Mouse (Mus musculus): ENCODE measurements at regions not wholly inside any gene's neighbourhood (a gene's known extent, or its start where the extent isn't known, plus 50 kb on each side); places are given as distances from the start of the nearest gene placed in this dataset.

- Histone ChIP-seq H3K9ac (ENCODE audit: low read depth, poor library complexity, severe bottlenecking) (no peak overlapping the region), H3K36me3 (ENCODE audit: control insufficient read depth, insufficient read depth, low read length, poor library complexity, severe bottlenecking) (no peaks in the 10 kb centered on the region), H3K9me3 (replicated peaks; ENCODE audit: control insufficient read depth, insufficient read depth, low read length, poor library complexity, severe bottlenecking) (no peaks in the 10 kb centered on the region), H3K4me3 (ENCODE audit: low read depth, low read length) (no peak overlapping the region), H3K4me1 (ENCODE audit: control insufficient read depth, insufficient read depth, low read length) (no peaks in the 10 kb centered on the region), H3K27me3 (ENCODE audit: control insufficient read depth, insufficient read depth, low read length, poor library complexity, severe bottlenecking) (no peaks in the 10 kb centered on the region), H3K27ac (ENCODE audit: insufficient read depth, low read length) (no peak overlapping the region)
- TF ChIP-seq CTCF (IDR thresholded peaks at IDR 0.05; ENCODE audit: low read depth, low read length) (no peak), EP300 (IDR thresholded peaks at IDR 0.05; ENCODE audit: insufficient read depth, low read depth, low read length) (no peak), POLR2A (IDR thresholded peaks at IDR 0.05; ENCODE audit: insufficient read depth, low read length) (no peak)
Measured at GRCm38 (mm10) chr9:115487175-115487760, 177.0 kb upstream of the Stt3b start.

GRCm38 (mm10) chr9:115488913-115489809, 178.9 kb upstream of the Stt3b start:
- no peak overlapping the region for H3K4me3 ChIP-seq (ENCODE audit: low read depth, low read length)
- H3K27me3 ChIP-seq (ENCODE audit: control insufficient read depth, insufficient read depth, low read length, poor library complexity, severe bottlenecking): no peaks in the 10 kb centered on the region; the same call in 1 of the 2 replicates
- no peak overlapping the region for H3K27ac ChIP-seq (ENCODE audit: insufficient read depth, low read length)
- H3K9me3 ChIP-seq (replicated peaks; ENCODE audit: control insufficient read depth, insufficient read depth, low read length, poor library complexity, severe bottlenecking): no peaks in the 10 kb centered on the region
- TF ChIP-seq CTCF (IDR thresholded peaks at IDR 0.05; ENCODE audit: low read depth, low read length): no peak
- no peak for TF ChIP-seq POLR2A (IDR thresholded peaks at IDR 0.05; ENCODE audit: insufficient read depth, low read length)
- TF ChIP-seq EP300 (IDR thresholded peaks at IDR 0.05; ENCODE audit: insufficient read depth, low read depth, low read length): no peak
- no peaks in the 10 kb centered on the region for H3K36me3 ChIP-seq (ENCODE audit: control insufficient read depth, insufficient read depth, low read length, poor library complexity, severe bottlenecking)
- no peaks in the 10 kb centered on the region for H3K4me1 ChIP-seq (ENCODE audit: control insufficient read depth, insufficient read depth, low read length)
- no peak overlapping the region for H3K9ac ChIP-seq (ENCODE audit: low read depth, poor library complexity, severe bottlenecking)

- no peak overlapping the region for H3K4me3 ChIP-seq (ENCODE audit: low read depth, low read length)
- H3K9me3 ChIP-seq (replicated peaks; ENCODE audit: control insufficient read depth, insufficient read depth, low read length, poor library complexity, severe bottlenecking): no peaks in the 10 kb centered on the region
- TF ChIP-seq CTCF (IDR thresholded peaks at IDR 0.05; ENCODE audit: low read depth, low read length) (no peak), EP300 (IDR thresholded peaks at IDR 0.05; ENCODE audit: insufficient read depth, low read depth, low read length) (no peak), POLR2A (IDR thresholded peaks at IDR 0.05; ENCODE audit: insufficient read depth, low read length) (no peak)
- no peaks in the 10 kb centered on the region for H3K4me1 ChIP-seq (ENCODE audit: control insufficient read depth, insufficient read depth, low read length)
- H3K9ac ChIP-seq (ENCODE audit: low read depth, poor library complexity, severe bottlenecking): no peak overlapping the region
- no peaks in the 10 kb centered on the region; the same call in 1 of the 2 replicates for H3K27me3 ChIP-seq (ENCODE audit: control insufficient read depth, insufficient read depth, low read length, poor library complexity, severe bottlenecking)
- H3K36me3 ChIP-seq (ENCODE audit: control insufficient read depth, insufficient read depth, low read length, poor library complexity, severe bottlenecking): no peaks in the 10 kb centered on the region
- H3K27ac ChIP-seq (ENCODE audit: insufficient read depth, low read length): no peak overlapping the region
Measured at GRCm38 (mm10) chr9:115492431-115493171, 182.4 kb upstream of the Stt3b start.

- H3K27me3 ChIP-seq (ENCODE audit: control insufficient read depth, insufficient read depth, low read length, poor library complexity, severe bottlenecking): no peaks in the 10 kb centered on the region; the same call in 1 of the 2 replicates
- no peaks in the 10 kb centered on the region for H3K4me1 ChIP-seq (ENCODE audit: control insufficient read depth, insufficient read depth, low read length)
- H3K36me3 ChIP-seq (ENCODE audit: control insufficient read depth, insufficient read depth, low read length, poor library complexity, severe bottlenecking): no peaks in the 10 kb centered on the region
- H3K4me3 ChIP-seq (ENCODE audit: low read depth, low read length): no peak overlapping the region
- no peak for TF ChIP-seq POLR2A (IDR thresholded peaks at IDR 0.05; ENCODE audit: insufficient read depth, low read length)
- no peak for TF ChIP-seq EP300 (IDR thresholded peaks at IDR 0.05; ENCODE audit: insufficient read depth, low read depth, low read length)
- no peak for TF ChIP-seq CTCF (IDR thresholded peaks at IDR 0.05; ENCODE audit: low read depth, low read length)
- H3K9me3 ChIP-seq (replicated peaks; ENCODE audit: control insufficient read depth, insufficient read depth, low read length, poor library complexity, severe bottlenecking): no peaks in the 10 kb centered on the region
- no peak overlapping the region for H3K27ac ChIP-seq (ENCODE audit: insufficient read depth, low read length)
- no peak overlapping the region for H3K9ac ChIP-seq (ENCODE audit: low read depth, poor library complexity, severe bottlenecking)
Measured at GRCm38 (mm10) chr9:115493765-115494164, 183.5 kb upstream of the Stt3b start.

GRCm38 (mm10) chr9:115499536-115499935, 189.3 kb upstream of the Stt3b start:
- Histone ChIP-seq H3K27me3 (ENCODE audit: control insufficient read depth, insufficient read depth, low read length, poor library complexity, severe bottlenecking) (no peaks in the 10 kb centered on the region), H3K4me3 (ENCODE audit: low read depth, low read length) (no peak overlapping the region), H3K36me3 (ENCODE audit: control insufficient read depth, insufficient read depth, low read length, poor library complexity, severe bottlenecking) (no peaks in the 10 kb centered on the region), H3K9me3 (replicated peaks; ENCODE audit: control insufficient read depth, insufficient read depth, low read length, poor library complexity, severe bottlenecking) (no peaks in the 10 kb centered on the region), H3K4me1 (ENCODE audit: control insufficient read depth, insufficient read depth, low read length) (no peaks in the 10 kb centered on the region), H3K27ac (ENCODE audit: insufficient read depth, low read length) (no peak overlapping the region), H3K9ac (ENCODE audit: low read depth, poor library complexity, severe bottlenecking) (no peak overlapping the region)
- TF ChIP-seq POLR2A (IDR thresholded peaks at IDR 0.05; ENCODE audit: insufficient read depth, low read length): no peak
- no peak for TF ChIP-seq EP300 (IDR thresholded peaks at IDR 0.05; ENCODE audit: insufficient read depth, low read depth, low read length)
- no peak for TF ChIP-seq CTCF (IDR thresholded peaks at IDR 0.05; ENCODE audit: low read depth, low read length)

Data from ES-Bruce4 (cell line).